14 mouse cellular contexts compared by ENCODE assay signal in genomic region chr5:44686344-44686743, GRCm38 (mm10).
DNase-seq lines count a peak whose midpoint lies in the region; ATAC-seq and TF ChIP-seq lines count a peak whose summit lies in the region.
"Had no signal": no experiment of that assay in that cellular context is flagged by ENCODE, and none has a peak within 500 bp of the region (broad histone marks: within the 10 kb centered on the region; RNA-seq: fewer than 3 reads in every experiment).

No protein-coding gene starts in this region.

- no peaks in the 10 kb centered on the region for H3K4me1 ChIP-seq in kidney, embryonic 14.5 days (ENCODE audit: control insufficient read depth, insufficient read depth, low read length)
- H3K4me1 ChIP-seq in embryonic facial prominence, embryonic 14.5 days (ENCODE audit: control insufficient read depth, insufficient read depth, low read length), result peaks cover 8% of the 10 kb centered on the region
- H3K4me1 ChIP-seq in limb, embryonic 14.5 days (ENCODE audit: control insufficient read depth, insufficient read depth, low read length), result no peaks in the 10 kb centered on the region; the same call in 1 of the 2 replicates

- H3K27ac ChIP-seq in kidney, embryonic 14.5 days (ENCODE audit: low read depth, low read length), result no peak overlapping the region
- H3K27ac ChIP-seq in embryonic facial prominence, embryonic 14.5 days (replicated peaks; ENCODE audit: low read depth, low read length), result no peak overlapping the region
- H3K27ac ChIP-seq in limb, embryonic 14.5 days (replicated peaks; ENCODE audit: low read depth, low read length), result no peak overlapping the region
- H3K27ac ChIP-seq: heart, adult 2 months; midbrain, embryonic 12.5 days had no signal

- no peaks in the 10 kb centered on the region for H3K27me3 ChIP-seq in kidney, embryonic 14.5 days (ENCODE audit: control insufficient read depth, insufficient read depth, low read length)
- no peaks in the 10 kb centered on the region for H3K27me3 ChIP-seq in embryonic facial prominence, embryonic 14.5 days (replicated peaks; ENCODE audit: control insufficient read depth, insufficient read depth, low read length)
- no peaks in the 10 kb centered on the region for H3K27me3 ChIP-seq in limb, embryonic 14.5 days (ENCODE audit: control insufficient read depth, insufficient read depth, low read length)
- H3K27me3 ChIP-seq: midbrain, embryonic 12.5 days had no signal

- H3K36me3 ChIP-seq in kidney, embryonic 14.5 days (ENCODE audit: control insufficient read depth, insufficient read depth, low read length), result no peaks in the 10 kb centered on the region
- H3K36me3 ChIP-seq in embryonic facial prominence, embryonic 14.5 days (ENCODE audit: control insufficient read depth, insufficient read depth, low read length), result no peaks in the 10 kb centered on the region
- no peaks in the 10 kb centered on the region for H3K36me3 ChIP-seq in limb, embryonic 14.5 days (ENCODE audit: control insufficient read depth, insufficient read depth, low read length)
- H3K36me3 ChIP-seq: midbrain, embryonic 12.5 days had no signal

- 0 out of 2 replicates have a peak, but pooled peaks have one; percentile 52 for ATAC-seq in kidney, embryonic 14.5 days (ENCODE audit: low FRiP score, low TSS enrichment)
- peak; percentile 70; the same call in 1 of the 2 replicates for ATAC-seq in embryonic facial prominence, embryonic 14.5 days (ENCODE audit: low read depth)
- ATAC-seq in limb, embryonic 14.5 days (ENCODE audit: low FRiP score, low read depth), result peak; percentile 70

- DNase-seq in kidney, postnatal 36 days, result no peak
- peak; percentile 39 for DNase-seq in adrenal gland, postnatal 14 days
- DNase-seq in embryonic facial prominence, embryonic 14.5 days (ENCODE audit: low spot score), result peak; percentile 54
- peak; percentile 55 for DNase-seq in limb, embryonic 14.5 days (ENCODE audit: low spot score)
- DNase-seq in lung, adult 18-20 months, result no peak
- DNase-seq in ovary, adult 18-20 months (ENCODE audit: low spot score), result no peak
- no peak for DNase-seq in spleen, postnatal 36 days (ENCODE audit: low spot score in 2 of 2)
- DNase-seq: cerebellum, postnatal 10 days; heart, adult 2 months; heart, postnatal 36 days; kidney, adult 9 months; liver had no signal

- no peaks in the 10 kb centered on the region for H3K9me3 ChIP-seq in kidney, embryonic 14.5 days (ENCODE audit: control insufficient read depth, low read length)
- H3K9me3 ChIP-seq in embryonic facial prominence, embryonic 14.5 days (ENCODE audit: control insufficient read depth, low read length), result no peaks in the 10 kb centered on the region
- no peaks in the 10 kb centered on the region for H3K9me3 ChIP-seq in limb, embryonic 14.5 days (ENCODE audit: control insufficient read depth, low read length)
- H3K9me3 ChIP-seq: midbrain, embryonic 12.5 days had no signal

- TF ChIP-seq POLR2A in limb, embryonic 14.5 days (IDR thresholded peaks at IDR 0.05; ENCODE audit: borderline replicate concordance, extremely low read depth, insufficient read depth, insufficient read length), result no peak

- 57% methylated on average over 6 of the region's 6 CpGs for WGBS in kidney, embryonic 14.5 days
- 42% methylated on average over 6 of the region's 6 CpGs for WGBS in embryonic facial prominence, embryonic 14.5 days
- WGBS in limb, embryonic 14.5 days, result 16% methylated on average over 6 of the region's 6 CpGs

- H3K4me3 ChIP-seq in kidney, embryonic 14.5 days (ENCODE audit: low read length), result no peak overlapping the region
- no peak overlapping the region for H3K4me3 ChIP-seq in embryonic facial prominence, embryonic 14.5 days (ENCODE audit: low read depth, low read length)
- H3K4me3 ChIP-seq in limb, embryonic 14.5 days (replicated peaks; ENCODE audit: low read length), result no peak overlapping the region
- H3K4me3 ChIP-seq: heart, adult 2 months; midbrain, embryonic 12.5 days had no signal

- H3K9ac ChIP-seq in kidney, embryonic 14.5 days (ENCODE audit: low read depth, low read length), result no peak overlapping the region
- H3K9ac ChIP-seq in embryonic facial prominence, embryonic 14.5 days (ENCODE audit: low read depth, low read length), result no peak overlapping the region
- no peak overlapping the region for H3K9ac ChIP-seq in limb, embryonic 14.5 days (ENCODE audit: low read depth, low read length, severe bottlenecking)
- H3K9ac ChIP-seq: midbrain, embryonic 12.5 days had no signal

- no peak overlapping the region for H3K4me2 ChIP-seq in kidney, embryonic 14.5 days (replicated peaks; ENCODE audit: low read depth, low read length)
- no peak overlapping the region for H3K4me2 ChIP-seq in embryonic facial prominence, embryonic 14.5 days (ENCODE audit: low read depth, low read length)
- H3K4me2 ChIP-seq in limb, embryonic 14.5 days (replicated peaks; ENCODE audit: low read depth, low read length, severe bottlenecking), result no peak overlapping the region
- H3K4me2 ChIP-seq: midbrain, embryonic 12.5 days had no signal

Comparison
In these comparisons a context has a peak if more than half of its experiments do, and no peak if none do; other contexts are left out.
1. DNase-seq: peak in adrenal gland, postnatal 14 days (single experiment), embryonic facial prominence, embryonic 14.5 days (single experiment) and limb, embryonic 14.5 days (single experiment); none in kidney, postnatal 36 days (0 of 2), lung, adult 18-20 months (0 of 2), ovary, adult 18-20 months (single experiment) and spleen, postnatal 36 days (0 of 2).
2. Peak in every context shown above with its lines, with median percentiles within 50 percentile points of each other: ATAC-seq.